Mouse (Mus musculus) ES-E14 (cell line): ENCODE data around the gene Tmem229b.

ENCODE experiments used
- MAFK ChIP-seq: IDR thresholded peaks from 2 replicates; pipeline ENCODE4 v1.6.1; 2014; ENCODE audit warnings: mild to moderate bottlenecking, low read depth, low read length, inconsistent platforms; ENCODE audit not compliant: insufficient read depth
- ZNF384 ChIP-seq: IDR thresholded peaks from 2 replicates; pipeline ENCODE4 v1.6.1; 2012; ENCODE audit warnings: low read depth, low read length, inconsistent platforms

DNA sequence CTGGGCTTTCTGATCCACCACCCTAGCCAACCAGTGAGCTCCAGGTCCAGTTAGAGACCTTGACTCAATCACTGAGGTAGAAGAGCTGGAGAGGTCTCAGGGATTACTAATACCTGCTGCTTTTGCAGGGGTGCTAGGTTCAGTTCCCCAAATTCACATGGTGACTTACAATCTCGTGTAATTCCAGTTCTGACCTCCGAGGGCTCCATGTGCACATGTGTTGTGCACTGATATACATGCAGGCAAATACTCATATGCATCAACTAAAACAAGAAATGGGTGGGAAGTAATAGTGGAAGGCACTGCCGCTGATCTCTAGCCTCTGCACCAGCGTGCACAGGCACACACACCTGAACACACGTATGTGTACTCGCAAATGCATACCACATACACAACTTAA lies 60.3 kb downstream of the Tmem229b start:
- TF ChIP-seq MAFK, result no peak
- no peak for TF ChIP-seq ZNF384
